Mouse (Mus musculus): ENCODE data around the gene Olfml3. TPM values are rescaled to one million over a fixed set of nuclear protein-coding genes. Genes with fewer than 3 reads are reported as not detected.

Gene Olfml3
- 26.8 and 27.7 TPM in 2 replicates for polyA plus RNA-seq (2014; fragmentation: Nextera tagmentation; extraction: Ambion mirVana)

DNA sequence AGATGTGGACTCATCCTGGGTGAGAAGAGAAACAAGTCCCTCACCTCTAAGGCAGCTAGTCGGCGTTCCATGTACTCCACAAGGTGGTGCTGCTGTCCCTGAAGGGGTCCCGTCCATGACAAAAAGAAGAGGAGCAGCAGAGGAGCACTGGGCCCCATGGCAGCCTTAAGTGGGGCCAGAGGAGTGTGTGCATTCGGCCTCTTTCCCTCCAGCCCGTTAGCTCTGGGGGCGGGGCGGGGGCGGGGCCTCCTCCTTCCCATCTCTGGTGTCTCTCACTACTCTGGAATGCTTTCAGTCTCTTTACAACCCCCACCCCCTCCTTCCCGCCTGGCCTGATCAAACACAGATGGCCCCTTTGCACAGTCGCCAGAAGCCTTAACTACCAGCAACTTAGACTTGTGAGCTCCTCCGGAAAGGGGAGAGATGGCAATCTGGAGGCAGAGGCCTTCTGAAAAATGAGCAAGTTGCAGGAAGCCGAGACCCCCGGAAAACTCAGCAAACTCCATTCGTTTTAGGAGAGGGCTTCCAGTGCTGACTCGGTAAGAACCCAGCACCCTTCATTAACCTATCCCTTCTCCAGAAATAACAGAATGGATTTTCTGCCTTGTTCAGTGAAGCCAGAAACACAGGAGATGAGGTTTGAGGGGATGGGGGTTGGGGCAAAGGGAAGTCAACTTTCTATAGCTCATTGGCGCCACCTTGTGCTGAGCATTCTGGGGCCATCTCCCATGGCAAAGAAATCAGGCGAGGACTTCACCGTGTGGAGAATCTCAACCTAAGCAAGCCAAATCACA lies at the start of gene Olfml3:
Olfml3 (minus strand) TSS at position 224 of the 794 bp plus-strand sequence.
- WGBS: under 1% methylated on average over 18 of the region's 18 CpGs
- peak; percentile 96 for DNase-seq (ENCODE audit: low spot score)
- ATAC-seq (ENCODE audit: insufficient number of reproducible peaks, low FRiP score, low TSS enrichment, low read depth): peak; percentile 86
- peak within 1 kb of the TSS; percentile 60 for H3K9ac ChIP-seq (ENCODE audit: low read length)
- H3K4me2 ChIP-seq (ENCODE audit: low read depth, severe bottlenecking): peak within 1 kb of the TSS; percentile 70
- no peaks in the 10 kb centered on the region for H3K9me3 ChIP-seq (ENCODE audit: control insufficient read depth, low read length)
- H3K27ac ChIP-seq (replicated peaks; ENCODE audit: low read depth, low read length): peak within 1 kb of the TSS; percentile 97
- H3K4me1 ChIP-seq (ENCODE audit: control insufficient read depth, insufficient read depth, low read length): peaks cover 47% of the 10 kb centered on the region
- H3K4me3 ChIP-seq (ENCODE audit: low read depth, low read length): peak within 1 kb of the TSS; percentile 33
- H3K27me3 ChIP-seq (ENCODE audit: control insufficient read depth, insufficient read depth, low read length): no peaks in the 10 kb centered on the region
- H3K36me3 ChIP-seq (ENCODE audit: control insufficient read depth, insufficient read depth, low read length): no peaks in the 10 kb centered on the region

DNA sequence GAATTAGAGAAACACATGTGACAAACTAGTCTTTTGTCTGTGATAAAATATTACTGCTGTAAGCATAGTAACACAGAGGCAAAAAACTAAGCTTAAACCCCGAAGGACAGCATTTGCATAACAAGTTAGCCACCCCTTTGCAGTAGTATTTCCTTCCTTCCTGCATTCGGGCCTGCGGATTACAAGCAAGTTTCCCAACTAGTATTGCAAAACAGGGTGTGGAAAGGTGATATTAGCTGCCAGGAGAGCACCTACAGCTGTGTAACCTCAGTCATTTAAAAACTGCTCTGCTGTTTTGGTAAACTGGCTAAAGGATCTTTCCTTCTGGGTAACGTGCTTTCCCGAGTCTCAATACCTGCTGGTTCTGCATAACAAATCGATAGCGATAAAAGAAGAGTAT lies 49.4 kb upstream of the Olfml3 start:
- no peak overlapping the region for H3K27ac ChIP-seq (replicated peaks; ENCODE audit: low read depth, low read length)
- no peak overlapping the region for H3K4me3 ChIP-seq (ENCODE audit: low read depth, low read length)
- H3K4me1 ChIP-seq (ENCODE audit: control insufficient read depth, insufficient read depth, low read length): 0 out of 2 replicates have a peak, but pooled peaks cover 2% of the 10 kb centered on the region
- no peak for DNase-seq (ENCODE audit: low spot score)
- no peak overlapping the region for H3K9ac ChIP-seq (ENCODE audit: low read length)
- H3K36me3 ChIP-seq (ENCODE audit: control insufficient read depth, insufficient read depth, low read length): no peaks in the 10 kb centered on the region
- no peak overlapping the region for H3K4me2 ChIP-seq (ENCODE audit: low read depth, severe bottlenecking)
- WGBS: 73% methylated on average over 7 of the region's 7 CpGs
- H3K27me3 ChIP-seq (ENCODE audit: control insufficient read depth, insufficient read depth, low read length): no peaks in the 10 kb centered on the region
- no peaks in the 10 kb centered on the region for H3K9me3 ChIP-seq (ENCODE audit: control insufficient read depth, low read length)
- no peak for ATAC-seq (ENCODE audit: insufficient number of reproducible peaks, low FRiP score, low TSS enrichment, low read depth)

DNA sequence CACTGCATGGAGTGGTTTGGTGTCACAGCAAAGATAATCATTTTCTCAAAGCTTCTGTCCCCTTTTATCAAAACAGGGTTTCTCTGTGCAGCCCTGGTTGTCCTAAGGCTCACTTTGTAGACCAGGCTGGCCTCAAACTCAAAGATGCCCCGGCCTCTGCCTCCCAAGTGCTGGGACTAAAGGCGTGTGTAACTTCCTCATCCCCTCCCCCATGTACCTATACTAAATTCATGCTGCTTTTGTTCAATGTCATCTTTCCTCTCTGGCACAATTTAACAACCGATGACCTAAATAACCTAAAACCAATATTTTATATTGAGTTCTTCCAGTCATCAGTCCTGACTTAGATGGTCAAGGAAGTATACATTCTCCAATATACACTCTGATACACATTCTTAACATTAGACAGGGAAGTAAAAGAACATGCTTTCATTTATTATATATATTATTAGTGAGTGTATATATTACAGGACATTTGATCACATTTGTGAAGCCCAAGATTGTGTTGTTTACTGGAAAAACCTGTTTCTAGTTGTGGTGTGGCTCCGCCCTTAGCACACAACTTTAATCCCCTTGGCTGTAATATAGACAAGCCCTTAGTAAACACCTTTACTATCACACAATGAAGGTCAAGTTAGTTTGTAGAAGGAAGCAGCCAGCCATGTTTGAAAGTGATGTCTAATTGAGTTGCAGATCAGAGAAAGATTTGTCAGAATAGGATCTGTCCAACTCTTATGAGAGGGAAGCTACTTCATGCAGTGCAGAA lies 45.2 kb upstream of the Olfml3 start:
- ATAC-seq (ENCODE audit: insufficient number of reproducible peaks, low FRiP score, low TSS enrichment, low read depth) (no peak), DNase-seq (ENCODE audit: low spot score) (no peak)
- Histone ChIP-seq H3K9ac (ENCODE audit: low read length) (no peak overlapping the region), H3K27ac (replicated peaks; ENCODE audit: low read depth, low read length) (no peak overlapping the region), H3K4me1 (ENCODE audit: control insufficient read depth, insufficient read depth, low read length) (no peaks in the 10 kb centered on the region), H3K36me3 (ENCODE audit: control insufficient read depth, insufficient read depth, low read length) (no peaks in the 10 kb centered on the region; the same call in 1 of the 2 replicates), H3K4me2 (ENCODE audit: low read depth, severe bottlenecking) (no peak overlapping the region), H3K27me3 (ENCODE audit: control insufficient read depth, insufficient read depth, low read length) (no peaks in the 10 kb centered on the region), H3K9me3 (ENCODE audit: control insufficient read depth, low read length) (no peaks in the 10 kb centered on the region), H3K4me3 (ENCODE audit: low read depth, low read length) (no peak overlapping the region)
- 89% methylated on average over 4 of the region's 4 CpGs for WGBS

DNA sequence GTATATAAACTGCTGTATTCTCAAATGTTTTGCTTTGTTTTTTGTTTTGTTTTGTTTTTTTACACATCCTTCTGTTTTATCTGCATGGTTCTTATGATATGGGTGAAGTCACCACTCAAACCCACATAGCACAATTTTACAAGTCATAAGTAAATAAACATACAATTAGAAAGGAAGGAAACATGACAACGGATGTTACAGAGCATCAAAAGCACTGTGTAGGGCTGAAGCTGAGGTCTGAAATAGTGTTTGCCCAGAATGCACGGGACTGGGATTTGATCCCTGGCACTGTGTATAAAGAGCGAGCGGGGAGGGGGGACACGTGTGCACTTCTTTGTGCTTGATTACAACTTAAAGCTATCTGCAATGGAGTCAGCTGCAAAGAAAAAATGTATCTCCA lies 43.0 kb upstream of the Olfml3 start:
- DNase-seq (ENCODE audit: low spot score) (no peak), ATAC-seq (ENCODE audit: insufficient number of reproducible peaks, low FRiP score, low TSS enrichment, low read depth) (no peak)
- Histone ChIP-seq H3K9me3 (ENCODE audit: control insufficient read depth, low read length) (no peaks in the 10 kb centered on the region), H3K27ac (replicated peaks; ENCODE audit: low read depth, low read length) (no peak overlapping the region), H3K9ac (ENCODE audit: low read length) (no peak overlapping the region), H3K4me2 (ENCODE audit: low read depth, severe bottlenecking) (no peak overlapping the region), H3K27me3 (ENCODE audit: control insufficient read depth, insufficient read depth, low read length) (no peaks in the 10 kb centered on the region), H3K4me3 (ENCODE audit: low read depth, low read length) (no peak overlapping the region), H3K4me1 (ENCODE audit: control insufficient read depth, insufficient read depth, low read length) (no peaks in the 10 kb centered on the region), H3K36me3 (ENCODE audit: control insufficient read depth, insufficient read depth, low read length) (peaks cover 8% of the 10 kb centered on the region; the same call in 1 of the 2 replicates)
- 89% methylated on average over 5 of the region's 5 CpGs for WGBS

DNA sequence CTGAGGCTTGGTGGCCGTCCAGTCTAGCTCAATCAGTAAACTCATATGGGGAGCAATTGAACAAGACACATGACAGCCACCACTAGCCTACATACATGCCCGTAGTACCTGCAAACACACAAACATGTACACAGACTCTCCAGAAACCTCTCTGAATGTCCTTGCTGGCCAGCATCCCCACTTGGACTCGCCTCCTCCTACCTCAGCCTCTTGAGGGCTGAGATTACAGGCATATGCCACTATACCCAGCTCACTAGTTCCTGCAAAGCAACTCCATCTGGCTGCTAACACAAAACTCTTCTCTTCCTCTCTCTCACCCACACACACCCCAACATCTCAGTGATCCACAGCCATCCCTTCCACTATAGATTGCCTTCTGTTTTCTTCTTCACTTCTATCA lies 42.5 kb upstream of the Olfml3 start:
- H3K9ac ChIP-seq (ENCODE audit: low read length): no peak overlapping the region
- DNase-seq (ENCODE audit: low spot score) (no peak), ATAC-seq (ENCODE audit: insufficient number of reproducible peaks, low FRiP score, low TSS enrichment, low read depth) (no peak)
- 90% methylated on average over 3 of the region's 3 CpGs for WGBS
- no peaks in the 10 kb centered on the region for H3K4me1 ChIP-seq (ENCODE audit: control insufficient read depth, insufficient read depth, low read length)
- no peaks in the 10 kb centered on the region for H3K27me3 ChIP-seq (ENCODE audit: control insufficient read depth, insufficient read depth, low read length)
- no peak overlapping the region for H3K27ac ChIP-seq (replicated peaks; ENCODE audit: low read depth, low read length)
- no peak overlapping the region for H3K4me3 ChIP-seq (ENCODE audit: low read depth, low read length)
- H3K36me3 ChIP-seq (ENCODE audit: control insufficient read depth, insufficient read depth, low read length): peaks cover 8% of the 10 kb centered on the region; the same call in 1 of the 2 replicates
- no peaks in the 10 kb centered on the region for H3K9me3 ChIP-seq (ENCODE audit: control insufficient read depth, low read length)
- H3K4me2 ChIP-seq (ENCODE audit: low read depth, severe bottlenecking): no peak overlapping the region

DNA sequence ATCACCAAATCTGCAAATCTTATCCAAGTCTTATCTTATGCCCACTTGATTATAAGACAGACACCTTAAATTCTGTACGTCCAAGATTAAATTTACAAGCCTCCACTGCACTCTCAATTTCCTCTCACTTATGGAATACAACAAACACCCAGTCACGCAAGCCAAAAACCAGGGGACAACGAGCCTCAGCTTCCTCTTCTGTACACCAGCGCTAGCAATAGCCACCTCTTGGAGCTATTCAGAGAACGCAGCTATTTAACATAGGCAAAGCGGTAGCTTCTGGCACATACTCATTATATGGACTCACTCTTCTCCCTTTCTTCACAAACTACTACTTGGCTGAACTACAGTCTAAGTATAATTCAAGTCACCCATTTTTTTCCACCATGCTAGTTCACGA lies 41.4 kb upstream of the Olfml3 start:
- ATAC-seq (ENCODE audit: insufficient number of reproducible peaks, low FRiP score, low TSS enrichment, low read depth): no peak
- H3K4me1 ChIP-seq (ENCODE audit: control insufficient read depth, insufficient read depth, low read length): no peaks in the 10 kb centered on the region
- WGBS: 93% methylated on average over 7 of the region's 7 CpGs
- H3K4me3 ChIP-seq (ENCODE audit: low read depth, low read length): no peak overlapping the region
- no peak for DNase-seq (ENCODE audit: low spot score)
- no peaks in the 10 kb centered on the region for H3K9me3 ChIP-seq (ENCODE audit: control insufficient read depth, low read length)
- no peak overlapping the region for H3K9ac ChIP-seq (ENCODE audit: low read length)
- peaks cover 8% of the 10 kb centered on the region; the same call in 1 of the 2 replicates for H3K36me3 ChIP-seq (ENCODE audit: control insufficient read depth, insufficient read depth, low read length)
- no peak overlapping the region for H3K27ac ChIP-seq (replicated peaks; ENCODE audit: low read depth, low read length)
- no peak overlapping the region for H3K4me2 ChIP-seq (ENCODE audit: low read depth, severe bottlenecking)
- no peaks in the 10 kb centered on the region for H3K27me3 ChIP-seq (ENCODE audit: control insufficient read depth, insufficient read depth, low read length)

DNA sequence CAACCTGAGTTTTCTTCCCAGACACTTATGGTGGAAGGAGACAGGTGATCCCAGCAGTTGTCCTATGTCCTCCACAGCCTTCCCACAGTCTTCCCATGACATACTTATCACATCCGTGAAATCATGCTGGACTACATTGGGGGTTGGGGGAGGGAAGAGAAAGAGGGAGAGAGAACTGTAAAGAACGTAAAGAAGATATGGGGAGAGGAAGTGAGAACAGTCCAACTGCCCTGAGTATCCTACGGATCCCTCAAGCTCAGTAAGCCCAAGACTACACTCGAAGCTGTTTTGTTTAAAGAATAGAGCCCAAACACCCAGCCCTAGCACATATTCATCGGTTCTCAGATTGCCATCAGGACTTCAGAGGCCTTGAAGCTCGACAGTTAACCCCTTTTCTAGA lies 40.9 kb upstream of the Olfml3 start:
- Histone ChIP-seq H3K27ac (replicated peaks; ENCODE audit: low read depth, low read length) (no peak overlapping the region), H3K9me3 (ENCODE audit: control insufficient read depth, low read length) (no peaks in the 10 kb centered on the region), H3K27me3 (ENCODE audit: control insufficient read depth, insufficient read depth, low read length) (no peaks in the 10 kb centered on the region), H3K4me3 (ENCODE audit: low read depth, low read length) (no peak overlapping the region), H3K4me1 (ENCODE audit: control insufficient read depth, insufficient read depth, low read length) (no peaks in the 10 kb centered on the region), H3K36me3 (ENCODE audit: control insufficient read depth, insufficient read depth, low read length) (peaks cover 8% of the 10 kb centered on the region; the same call in 1 of the 2 replicates), H3K4me2 (ENCODE audit: low read depth, severe bottlenecking) (no peak overlapping the region), H3K9ac (ENCODE audit: low read length) (no peak overlapping the region)
- ATAC-seq (ENCODE audit: insufficient number of reproducible peaks, low FRiP score, low TSS enrichment, low read depth) (no peak), DNase-seq (ENCODE audit: low spot score) (no peak)
- WGBS: 88% methylated on average over 6 of the region's 6 CpGs

DNA sequence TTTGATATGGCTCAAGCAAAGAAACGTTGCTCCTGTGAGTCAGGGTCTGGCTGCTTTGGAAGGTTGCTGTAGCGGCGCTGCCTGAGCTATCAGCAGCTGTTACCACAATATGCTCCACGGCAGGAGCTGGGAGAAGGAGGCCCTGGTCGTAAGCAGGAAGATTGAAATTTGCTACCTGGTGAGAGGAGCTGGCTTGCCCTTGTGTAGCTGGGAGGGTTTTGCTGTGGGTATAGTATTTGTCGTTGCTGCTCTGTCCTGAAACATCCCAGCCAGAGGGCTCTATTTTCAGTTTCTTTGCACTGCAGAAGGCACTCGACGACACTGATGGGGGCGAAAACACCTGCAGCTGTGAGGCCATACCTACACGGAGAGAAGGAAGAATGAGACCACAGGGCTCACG lies 40.1 kb upstream of the Olfml3 start:
- Histone ChIP-seq H3K9me3 (ENCODE audit: control insufficient read depth, low read length) (no peaks in the 10 kb centered on the region), H3K9ac (ENCODE audit: low read length) (no peak overlapping the region), H3K4me3 (ENCODE audit: low read depth, low read length) (no peak overlapping the region), H3K36me3 (ENCODE audit: control insufficient read depth, insufficient read depth, low read length) (peaks cover 8% of the 10 kb centered on the region; the same call in 1 of the 2 replicates), H3K27me3 (ENCODE audit: control insufficient read depth, insufficient read depth, low read length) (no peaks in the 10 kb centered on the region), H3K4me1 (ENCODE audit: control insufficient read depth, insufficient read depth, low read length) (no peaks in the 10 kb centered on the region), H3K27ac (replicated peaks; ENCODE audit: low read depth, low read length) (no peak overlapping the region), H3K4me2 (ENCODE audit: low read depth, severe bottlenecking) (no peak overlapping the region)
- 90% methylated on average over 11 of the region's 11 CpGs for WGBS
- no peak for DNase-seq (ENCODE audit: low spot score)
- no peak for ATAC-seq (ENCODE audit: insufficient number of reproducible peaks, low FRiP score, low TSS enrichment, low read depth)

Data from limb, embryonic 11.5 days (tissue).